Mouse (Mus musculus) yolk sac, embryonic 10.5 days (tissue): ENCODE results near the gene Htatsf1.

Source experiments
- DNase-seq: peaks from one replicate; pipeline ENCODE4 v3.0.0-alpha.2; 2017; ENCODE audit warnings: low spot score

Gene Htatsf1

DNA sequence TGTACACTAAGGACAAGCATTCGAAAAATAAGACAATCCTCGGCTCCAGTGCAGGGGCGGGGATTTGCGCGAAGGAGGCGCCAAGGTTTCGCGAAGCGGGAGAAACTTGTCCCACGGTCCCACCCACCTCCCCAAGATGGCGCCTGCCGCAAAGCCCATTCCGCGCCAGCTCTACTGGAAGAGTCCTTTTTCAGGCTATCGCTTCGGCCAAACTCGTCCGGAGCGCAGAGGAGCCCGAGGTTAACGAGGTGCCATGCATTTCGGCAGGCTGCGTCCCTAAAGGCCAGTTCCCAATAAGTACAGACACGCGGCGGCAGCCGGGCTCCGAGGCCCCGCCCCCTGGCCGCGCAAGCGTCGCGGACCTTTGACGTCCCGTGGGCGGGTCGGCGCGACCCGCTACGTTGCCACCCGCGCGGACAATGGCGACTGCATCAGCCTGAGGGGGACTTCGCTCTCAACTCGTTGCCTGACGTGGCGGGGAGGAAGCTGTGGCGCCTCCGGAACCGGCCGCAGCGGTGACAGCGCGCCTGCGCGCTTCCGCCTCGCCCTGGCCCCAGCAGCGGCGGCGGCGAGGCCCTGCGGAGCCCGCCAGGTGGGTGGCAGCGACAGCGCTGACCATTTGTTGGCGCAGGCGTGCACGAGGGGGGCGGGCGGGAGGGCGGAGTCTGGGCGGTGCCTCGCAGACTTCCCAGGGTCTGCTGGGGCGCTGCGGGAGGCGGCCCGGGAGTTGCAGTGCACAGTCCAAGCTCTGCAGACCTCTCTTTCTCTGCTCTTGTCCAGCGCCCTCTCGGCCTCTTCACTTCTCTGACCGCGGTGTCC is at the start of gene Htatsf1:
TSS of gene Htatsf1 (plus strand) at position 410 of the 819 bp plus-strand sequence.
- peak; percentile 87 for DNase-seq

DNA sequence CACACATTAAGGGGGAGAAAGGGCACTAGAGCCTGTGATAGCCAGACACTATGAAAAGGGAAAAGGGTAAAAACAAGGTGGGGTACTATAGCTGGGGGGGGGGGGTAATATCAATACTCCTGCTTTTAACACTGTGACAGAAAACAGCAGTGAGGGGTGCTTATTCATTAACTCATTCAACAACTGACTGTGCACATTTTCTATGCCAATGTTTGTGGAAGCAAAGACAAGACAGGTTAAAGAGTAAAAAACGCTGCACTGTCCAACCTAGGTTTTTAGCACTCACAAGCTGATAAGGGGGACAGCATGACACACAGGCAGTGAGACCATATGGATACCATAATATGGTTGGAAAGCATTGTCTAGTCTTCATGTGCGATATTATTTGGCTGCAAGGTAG is 40.5 kb upstream of the Htatsf1 start:
- DNase-seq: no peak

DNA sequence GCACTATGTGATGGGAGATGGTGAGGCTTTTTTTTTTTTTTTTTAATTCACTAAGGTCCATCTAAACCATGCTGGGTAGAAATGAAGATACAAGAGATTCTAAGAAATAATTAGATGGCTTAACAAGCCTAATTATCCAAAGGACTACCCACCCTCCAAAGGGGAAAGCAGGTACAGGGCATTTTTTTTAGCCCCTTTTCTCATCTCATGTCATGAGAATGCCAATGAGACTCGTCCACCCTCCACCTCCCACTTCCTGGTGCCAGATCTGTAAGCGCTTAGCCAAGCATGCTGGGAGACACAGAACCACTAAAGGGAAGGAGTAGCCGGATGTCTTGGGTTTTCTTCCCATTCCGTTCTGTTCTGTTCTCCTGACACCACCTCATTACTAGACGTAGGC is 10.6 kb upstream of the Htatsf1 start, which contains the start of gene Brs3:
TSS of gene Brs3 (plus strand) at position 301 of the 400 bp plus-strand sequence.
- DNase-seq: no peak

DNA sequence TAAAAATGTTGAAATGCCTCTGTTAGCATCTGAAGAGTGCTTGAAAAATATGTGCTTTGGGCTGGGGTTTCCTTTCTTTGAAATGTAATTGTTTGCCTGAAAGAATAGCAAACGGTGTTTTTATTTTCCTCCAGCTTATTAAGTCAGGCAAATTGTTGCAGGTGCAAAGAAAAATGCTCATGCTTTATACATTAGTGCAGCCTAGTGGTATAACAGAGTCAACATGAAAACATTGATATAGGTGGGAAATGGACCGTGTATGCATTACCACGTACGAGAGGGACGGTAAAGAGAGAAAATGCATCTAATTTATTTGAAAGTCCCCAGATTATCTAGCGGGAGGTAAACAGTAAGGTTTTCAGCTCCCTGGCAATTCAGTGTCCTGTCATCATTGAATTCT is 9.5 kb upstream of the Htatsf1 start:
- DNase-seq: no peak

DNA sequence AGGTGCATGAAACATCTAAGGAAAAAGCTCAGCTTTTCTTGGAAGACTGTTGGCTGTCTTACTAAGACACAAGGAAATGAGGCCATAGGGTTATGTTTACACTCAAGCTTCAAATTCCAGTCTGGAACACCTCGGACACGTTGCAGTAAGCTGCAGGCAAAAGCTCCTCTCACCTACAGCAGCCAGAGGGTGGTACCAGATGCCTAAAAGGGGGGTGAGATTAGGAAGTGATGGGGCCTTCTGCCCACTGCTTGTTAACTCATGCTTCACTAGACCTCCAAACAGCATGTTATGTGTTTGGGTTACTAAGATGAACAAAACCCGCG is 572 bp upstream of the Htatsf1 start:
- DNase-seq: no peak

DNA sequence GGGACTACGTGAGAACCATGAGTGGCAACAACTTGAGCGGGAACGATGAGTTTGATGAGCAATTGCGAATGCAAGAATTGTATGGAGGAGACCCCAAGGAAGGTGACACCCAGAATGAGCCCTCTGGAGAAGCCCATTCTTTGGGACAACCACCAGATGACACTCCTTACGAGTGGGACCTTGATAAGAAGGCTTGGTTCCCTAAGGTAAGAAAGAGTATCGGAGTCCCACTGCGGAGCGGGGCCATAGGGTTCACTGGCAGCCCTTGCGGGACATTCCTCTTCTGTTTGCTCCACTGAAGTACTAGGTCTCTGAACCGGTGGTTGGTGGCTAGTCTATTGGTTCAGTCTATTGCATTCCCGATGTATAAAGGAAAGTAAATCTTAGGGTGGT is 606 bp downstream of the Htatsf1 start:
- DNase-seq: no peak

DNA sequence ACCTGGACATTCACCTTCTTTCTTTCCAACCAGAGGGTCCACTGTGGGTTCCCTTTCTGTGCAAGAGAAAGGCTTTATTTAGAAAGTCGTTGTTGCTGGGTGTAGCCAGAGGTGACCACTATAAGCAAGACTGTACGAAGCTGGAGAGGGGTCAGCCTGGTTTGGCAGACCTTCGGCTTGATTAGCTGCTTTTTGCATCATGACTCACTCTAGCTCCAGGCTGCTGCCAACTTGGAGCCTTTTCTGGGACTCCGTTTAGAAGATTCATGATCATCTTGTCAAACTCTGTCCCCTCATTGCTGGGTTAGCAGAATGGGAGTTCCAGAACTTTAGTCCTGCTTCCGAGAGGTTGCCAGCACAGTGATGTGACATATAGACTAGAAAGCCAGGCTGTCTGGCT is 28.1 kb downstream of the Htatsf1 start:
- no peak for DNase-seq

DNA sequence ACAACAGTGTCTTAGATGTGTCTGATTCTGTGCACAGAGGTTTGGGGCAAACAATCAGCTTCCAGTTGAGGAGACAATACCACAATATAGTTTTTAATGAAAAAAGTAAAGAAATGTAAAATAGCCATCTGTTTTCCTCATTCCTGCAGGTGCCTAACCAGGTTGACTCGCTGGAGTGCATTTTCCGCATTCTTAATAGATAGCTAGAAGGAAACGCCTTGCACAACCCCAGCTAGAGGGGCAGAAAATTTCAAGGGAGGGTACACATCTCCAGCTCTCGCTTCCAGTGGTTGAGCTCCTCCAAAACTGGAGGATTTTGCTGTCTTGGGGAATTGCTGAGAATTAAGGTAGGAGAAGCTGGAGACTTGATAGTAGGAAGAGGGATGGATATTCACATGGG is 34.4 kb downstream of the Htatsf1 start, which contains the start of gene Vgll1:
TSS of gene Vgll1 (plus strand) at position 301 of the 400 bp plus-strand sequence.
- no peak for DNase-seq

DNA sequence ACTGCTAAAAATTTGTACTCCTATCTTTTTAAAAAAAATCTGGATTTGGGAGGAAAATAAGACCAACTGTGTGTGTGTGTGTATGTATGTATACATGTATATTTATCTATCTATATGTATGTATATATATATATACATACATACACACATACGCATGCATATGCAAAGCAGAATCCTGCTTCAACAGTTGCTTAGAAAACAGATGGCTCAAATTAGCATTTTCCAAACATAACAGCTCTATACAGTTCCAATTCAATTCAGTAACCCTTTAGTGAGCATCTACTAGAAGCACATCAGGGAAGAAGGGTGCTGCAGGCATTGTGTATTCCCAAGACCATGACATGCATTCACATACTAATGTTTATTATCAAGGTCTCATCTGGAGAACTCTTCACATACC is 50.0 kb downstream of the Htatsf1 start:
- no peak for DNase-seq

DNA sequence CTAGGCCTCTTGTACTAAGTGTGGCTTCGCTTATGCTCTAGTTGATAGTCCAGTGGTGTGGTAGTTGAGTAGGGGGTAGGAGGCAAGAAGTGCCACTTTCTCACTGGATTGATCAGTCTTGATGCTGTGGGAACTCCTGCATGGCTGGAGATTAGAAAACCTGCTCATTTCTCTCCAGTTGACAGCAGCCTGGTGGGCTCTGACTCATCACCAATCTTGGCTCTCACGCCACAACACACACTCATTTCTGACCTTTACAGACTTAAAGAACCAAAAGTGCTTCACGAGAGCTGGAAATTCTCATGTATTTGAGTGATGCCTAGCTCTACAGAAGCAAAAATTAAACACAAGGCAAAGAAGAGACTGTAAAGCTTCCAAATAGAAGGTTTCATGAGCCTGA is 53.6 kb downstream of the Htatsf1 start:
- no peak for DNase-seq
